Mouse (Mus musculus) gastrocnemius, adult 2 months (tissue): ENCODE results near the gene Nectin1. TPM values are rescaled to one million over a fixed set of nuclear protein-coding genes. Genes with fewer than 3 reads are reported as not detected.
A peak's percentile ranks its signal among the peaks of the same experiment; 100 is the strongest.

ENCODE experiments used
- DNase-seq: peaks from one replicate; pipeline ENCODE4 v3.0.0; 2022
- H3K27ac ChIP-seq: fragments of 200-600 bp; 2 replicates; pipeline ENCODE4 v1.8.1; 2022; ENCODE audit warnings: mild to moderate bottlenecking
- H3K4me3 ChIP-seq: fragments of 200-600 bp; 2 replicates; pipeline ENCODE4 v1.8.1; 2022; ENCODE audit warnings: mild to moderate bottlenecking, moderate library complexity
- CTCF ChIP-seq: fragments of 200-600 bp; IDR thresholded peaks from 2 replicates; pipeline ENCODE4 v1.8.1; 2022; ENCODE audit warnings: antibody characterized with exemption, mild to moderate bottlenecking, moderate library complexity
- intact Hi-C: fragments of 180-260 bp; cut with DNase I; formaldehyde crosslinking; loops from one replicate; pipeline ENCODE4 v1.15.1; 2025
- total RNA-seq, 2 experiments: library from RNA; stranded (reverse); gene quantifications; 2 replicates each; pipeline ENCODE4 v1.2.3; 2021

Nectin1 gene
- total RNA-seq, 2 experiments from 2014 or later = 1.2 to 2.9 TPM

DNA sequence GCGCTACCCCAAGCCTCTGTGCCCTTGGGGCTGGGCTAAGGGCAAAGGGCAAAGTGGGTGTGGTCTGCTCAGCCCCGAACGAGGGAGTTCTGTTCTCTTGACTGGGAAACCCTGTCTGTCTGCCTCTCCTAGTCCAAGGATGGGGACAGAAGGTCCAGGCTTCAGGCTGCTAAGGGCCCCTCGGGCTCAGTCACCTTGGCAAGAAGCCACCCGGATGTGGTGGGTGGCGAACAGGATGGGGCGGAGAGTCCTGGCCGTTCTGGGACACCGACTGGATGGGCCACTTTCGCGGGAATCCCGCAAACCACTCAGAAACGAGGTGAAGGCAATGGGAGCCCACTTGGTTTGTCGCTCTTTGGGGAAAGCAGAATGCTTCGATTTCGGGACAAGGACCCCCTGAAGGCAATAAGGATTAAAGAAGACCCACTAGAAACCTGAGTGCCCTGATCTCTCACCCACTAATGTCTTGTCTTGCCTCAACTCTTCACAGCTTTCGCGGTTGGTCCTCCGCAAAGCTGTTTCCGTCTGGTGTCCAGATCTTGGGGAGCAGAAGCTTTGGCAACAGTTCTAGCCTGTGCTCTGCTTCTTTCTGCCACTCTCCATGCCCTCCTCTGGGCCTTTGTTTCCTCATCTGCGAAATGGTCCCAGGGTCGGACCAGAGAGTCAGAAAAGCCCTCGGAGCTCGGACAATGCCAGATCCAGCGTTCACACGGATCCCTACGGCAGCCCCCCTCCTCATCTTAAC, 710 bp upstream of the Nectin1 start:
- no peak for TF ChIP-seq CTCF
- peak overlapping the region; percentile 71 for H3K4me3 ChIP-seq
- intact Hi-C loops = loop anchor here (2.0 to 5.0 kb wide), 3 partner anchors 60 to 229 kb away; no protein-coding TSS in a partner anchor

DNA sequence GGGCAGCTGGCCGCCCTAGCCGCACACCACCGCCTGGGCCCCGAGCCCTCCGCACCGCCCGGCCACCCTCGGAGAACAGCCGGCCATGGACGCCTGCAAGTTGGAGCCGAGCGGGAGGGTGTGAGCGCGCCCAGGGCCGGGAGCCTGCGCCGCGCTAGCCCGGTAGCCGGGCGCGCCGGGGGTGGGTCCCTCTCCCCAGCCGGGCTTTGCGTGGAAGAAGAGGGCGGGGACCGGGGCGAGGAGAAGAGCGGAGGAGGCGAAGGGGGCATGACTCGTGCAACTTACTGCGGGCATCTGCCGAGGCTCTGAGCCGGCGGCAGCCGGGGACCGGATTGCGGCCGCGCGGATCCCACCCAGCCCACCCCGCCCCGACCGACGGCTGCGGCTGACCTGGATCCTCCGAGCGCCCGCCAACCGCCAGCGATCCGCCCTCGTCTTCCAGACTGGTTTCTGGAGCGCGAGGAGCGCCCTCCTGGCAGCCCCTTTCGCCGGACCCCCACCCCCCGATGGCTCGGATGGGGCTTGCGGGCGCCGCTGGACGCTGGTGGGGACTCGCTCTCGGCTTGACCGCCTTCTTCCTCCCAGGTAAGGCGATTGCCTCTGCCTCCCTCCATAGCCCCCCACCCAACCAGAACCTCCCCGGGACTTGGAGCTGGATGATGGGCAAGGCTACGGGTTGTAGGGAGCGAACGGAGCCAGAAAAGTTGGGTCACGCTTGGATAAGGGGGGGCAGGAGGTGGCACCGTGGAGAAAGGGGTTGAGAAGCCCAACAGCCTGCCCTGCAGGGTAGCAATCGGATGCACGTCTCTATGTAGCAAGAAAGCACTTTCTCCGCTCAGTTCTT, 576 bp downstream of the Nectin1 start:
- DNase-seq = peak; percentile 36
- peak overlapping the region; percentile 71 for H3K4me3 ChIP-seq
- H3K27ac ChIP-seq = peak overlapping the region; percentile 84
- TF ChIP-seq CTCF = no peak
- intact Hi-C loops = loop anchor here (1.0 to 5.0 kb wide), 3 partner anchors 83 to 228 kb away; no protein-coding TSS in a partner anchor

More for the DNA sequence above, 710 bp upstream of the Nectin1 start:
- peak; percentile 84 for DNase-seq
- peak overlapping the region; percentile 84 for H3K27ac ChIP-seq

DNA sequence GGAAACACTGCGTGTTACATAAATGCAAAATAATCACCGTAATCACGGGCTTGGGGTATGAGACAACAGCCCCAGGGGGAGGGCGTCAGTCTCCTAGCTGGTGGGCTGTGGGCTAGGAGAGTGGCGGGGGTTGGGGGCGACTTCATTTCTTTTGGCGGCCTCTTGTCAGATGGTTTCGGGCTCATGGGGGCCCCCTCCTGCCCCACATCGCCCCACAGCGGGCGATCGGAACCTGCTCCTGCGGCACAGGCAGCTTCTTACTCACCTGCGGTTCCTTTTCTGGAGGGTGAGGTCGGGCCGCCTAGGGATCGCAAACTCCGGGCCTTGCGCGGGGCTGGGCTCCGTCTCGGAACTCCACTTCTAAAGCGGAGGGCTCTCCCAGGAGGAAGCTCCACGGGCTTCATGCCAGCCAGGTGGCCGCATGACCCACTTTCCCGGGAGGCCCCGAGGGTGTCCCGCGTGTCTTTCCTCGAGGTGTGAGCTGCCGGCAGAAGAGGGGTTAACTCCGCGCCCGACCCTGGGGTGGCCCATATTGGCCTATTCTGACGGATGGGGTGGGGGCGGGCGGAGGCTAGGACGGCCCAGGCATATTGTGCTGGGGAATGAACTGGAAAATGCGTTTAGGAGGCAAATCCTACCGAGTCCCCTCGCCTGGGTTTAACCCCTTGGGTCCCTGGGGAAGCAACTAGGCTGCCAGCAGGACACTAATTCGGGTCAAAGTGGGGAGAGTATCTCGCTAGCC, 1.4 kb downstream of the Nectin1 start:
- peak; percentile 30; the same call in 1 of the 2 replicates for TF ChIP-seq CTCF
- DNase-seq = peak; percentile 50
- peak overlapping the region; percentile 71 for H3K4me3 ChIP-seq
- intact Hi-C loops = loop anchor here (5.0 kb wide), 2 partner anchors 42 to 408 kb away; no protein-coding TSS in a partner anchor
- H3K27ac ChIP-seq = peak overlapping the region; percentile 84

DNA sequence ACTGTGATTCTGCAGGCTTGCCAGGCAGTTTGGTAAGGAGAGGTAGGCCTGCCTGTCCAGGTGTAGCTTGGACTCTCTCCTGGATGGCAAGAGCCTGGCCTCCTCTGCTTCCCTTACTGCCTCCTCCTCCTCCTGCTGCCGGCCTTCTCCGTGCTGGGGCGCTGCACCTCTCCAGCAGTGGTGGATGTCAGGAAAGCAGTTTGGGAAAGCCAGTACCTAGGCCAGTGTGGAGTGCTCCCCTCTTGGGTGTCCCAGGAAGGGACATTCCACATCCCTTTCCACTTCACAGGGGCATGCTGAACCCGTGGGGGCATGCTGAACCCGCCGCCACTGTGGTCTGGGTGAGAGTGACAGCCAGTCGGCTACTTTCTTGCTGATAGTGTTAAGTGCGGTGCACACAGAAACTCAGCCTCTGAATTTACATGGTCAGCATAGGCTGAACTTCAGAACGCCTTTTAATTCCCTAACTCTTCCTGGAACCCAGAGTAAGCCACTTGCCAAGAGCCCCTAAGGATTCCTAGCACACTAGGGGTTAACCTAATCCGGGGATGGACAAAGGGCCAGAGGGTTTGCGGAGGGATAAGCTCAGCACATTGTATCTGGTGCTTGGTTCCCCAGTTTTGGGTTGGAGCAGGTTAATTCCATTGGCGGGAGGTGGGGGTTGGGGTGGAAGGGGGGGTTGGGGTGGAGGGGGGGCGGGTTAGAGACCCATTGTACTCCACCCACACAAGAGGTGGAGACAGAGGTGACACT, 2.3 kb downstream of the Nectin1 start:
- peak overlapping the region; percentile 71 for H3K4me3 ChIP-seq
- intact Hi-C loops = loop anchor here (5.0 kb wide), 2 partner anchors 41 to 409 kb away; no protein-coding TSS in a partner anchor
- no peak for TF ChIP-seq CTCF

DNA sequence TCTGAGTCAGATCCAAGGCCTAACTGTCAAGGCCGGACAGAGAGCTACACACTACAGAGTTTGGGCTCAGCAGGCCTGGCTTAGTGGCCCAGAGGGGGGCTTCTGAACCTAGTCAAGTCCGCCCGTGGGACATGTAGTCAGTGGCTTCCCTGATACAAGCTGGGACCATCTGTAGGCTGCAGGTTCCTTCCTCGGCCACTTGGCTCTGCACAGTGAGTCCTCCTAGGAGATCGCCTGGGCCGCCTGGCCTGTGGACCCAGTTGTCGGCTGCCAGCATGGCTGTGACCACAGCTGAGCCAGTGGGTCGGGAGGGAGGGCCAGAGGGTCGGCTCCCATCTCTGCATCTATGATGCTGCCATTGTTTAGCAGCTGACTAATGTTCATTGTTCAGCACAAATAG, 3.9 kb downstream of the Nectin1 start:
- TF ChIP-seq CTCF = no peak
- intact Hi-C loops = loop anchor here (5.0 kb wide), 2 partner anchors 40 to 410 kb away; no protein-coding TSS in a partner anchor
- Histone ChIP-seq H3K4me3 (no peak overlapping the region), H3K27ac (no peak overlapping the region)
- no peak for DNase-seq

More for the DNA sequence above, 2.3 kb downstream of the Nectin1 start:
- no peak overlapping the region for H3K27ac ChIP-seq
- no peak for DNase-seq

DNA sequence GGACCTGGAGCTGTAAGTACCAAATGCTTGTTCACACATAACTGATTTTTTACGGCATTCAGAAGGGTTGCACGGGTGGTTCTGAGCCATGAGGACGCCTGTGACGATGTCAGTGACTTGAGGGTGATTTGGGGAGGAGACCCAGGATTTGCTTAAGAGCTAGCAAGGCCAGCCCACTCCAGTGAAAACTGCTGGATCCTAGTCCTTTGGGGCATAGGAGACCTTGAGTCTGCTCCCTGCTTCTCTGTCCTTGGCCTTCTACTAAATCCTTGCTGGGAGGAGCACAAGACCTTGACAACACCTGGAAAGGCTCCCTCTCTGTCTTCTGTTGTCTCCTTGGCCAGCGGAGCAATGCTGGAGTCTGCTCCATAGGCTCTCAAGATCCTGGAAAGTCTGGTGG, 4.7 kb downstream of the Nectin1 start:
- no peak overlapping the region for H3K27ac ChIP-seq
- no peak for DNase-seq
- H3K4me3 ChIP-seq = no peak overlapping the region
- intact Hi-C loops = loop anchor here (5.0 kb wide), 2 partner anchors 39 to 411 kb away; no protein-coding TSS in a partner anchor
- TF ChIP-seq CTCF = no peak

DNA sequence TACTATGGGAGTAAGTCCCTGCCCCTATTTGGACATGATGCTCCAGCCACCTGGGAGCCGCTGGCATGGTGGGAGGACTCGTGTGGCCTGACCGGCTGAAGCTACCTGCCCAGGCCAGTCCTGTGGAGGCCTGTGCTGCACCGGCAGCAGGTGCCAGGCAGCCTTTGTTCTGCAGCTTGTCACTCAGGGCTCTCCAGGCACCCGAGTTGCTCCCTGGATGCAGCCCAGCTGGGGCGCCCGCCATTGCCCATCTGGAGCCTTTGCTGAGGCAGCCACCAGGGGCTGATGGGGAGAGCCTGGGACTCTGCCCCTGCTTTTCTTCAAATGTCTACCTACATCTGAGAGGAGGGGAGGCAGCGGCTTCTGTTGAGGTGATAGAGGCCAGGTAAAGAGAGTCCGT, 6.3 kb downstream of the Nectin1 start:
- TF ChIP-seq CTCF = no peak
- no peak overlapping the region for H3K27ac ChIP-seq
- H3K4me3 ChIP-seq = no peak overlapping the region
- DNase-seq = no peak
- intact Hi-C loops = no loop called here

DNA sequence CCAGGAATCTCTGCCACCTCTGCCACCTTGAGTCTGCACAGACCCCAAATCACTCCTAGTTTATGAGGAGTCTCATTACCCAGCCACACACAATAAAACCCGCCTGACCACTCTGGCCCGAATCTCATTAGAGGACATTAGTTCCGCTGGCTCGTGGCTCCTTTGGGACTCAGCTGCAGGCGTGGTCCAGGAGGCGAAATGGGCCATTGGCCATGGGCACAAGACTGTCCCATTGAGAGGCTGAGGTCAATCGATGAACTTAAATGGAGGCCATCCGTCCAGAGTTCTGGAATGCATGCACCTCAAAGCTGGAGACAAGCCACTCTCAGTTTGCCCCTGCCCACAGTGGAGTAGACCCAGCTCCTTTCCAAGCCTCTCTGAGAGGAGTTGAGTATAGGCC, 7.3 kb downstream of the Nectin1 start:
- intact Hi-C loops = no loop called here
- no peak for DNase-seq
- no peak for TF ChIP-seq CTCF
- no peak overlapping the region for H3K27ac ChIP-seq
- H3K4me3 ChIP-seq = no peak overlapping the region

DNA sequence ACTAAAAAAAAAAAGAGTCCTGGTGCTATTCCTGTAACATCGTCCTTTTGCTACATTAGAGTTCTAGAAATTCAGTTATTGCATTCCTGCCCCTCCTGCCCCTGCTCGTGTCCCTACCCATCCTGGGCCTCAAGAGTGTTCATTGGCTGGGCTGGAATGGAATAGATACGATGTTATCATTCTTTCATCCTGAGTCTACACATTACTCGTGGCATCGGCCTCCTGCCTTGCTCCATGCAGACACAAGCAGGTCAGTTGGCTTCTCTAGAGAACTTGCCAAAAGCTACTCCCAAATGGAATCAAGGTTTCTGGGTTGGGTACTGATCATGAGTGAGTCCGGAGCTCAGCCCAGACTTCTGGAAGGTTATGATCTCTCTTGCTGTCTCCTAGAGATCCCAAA, 9.7 kb downstream of the Nectin1 start:
- no peak for DNase-seq
- TF ChIP-seq CTCF = no peak
- H3K4me3 ChIP-seq = no peak overlapping the region
- H3K27ac ChIP-seq = no peak overlapping the region
- intact Hi-C loops = no loop called here

DNA sequence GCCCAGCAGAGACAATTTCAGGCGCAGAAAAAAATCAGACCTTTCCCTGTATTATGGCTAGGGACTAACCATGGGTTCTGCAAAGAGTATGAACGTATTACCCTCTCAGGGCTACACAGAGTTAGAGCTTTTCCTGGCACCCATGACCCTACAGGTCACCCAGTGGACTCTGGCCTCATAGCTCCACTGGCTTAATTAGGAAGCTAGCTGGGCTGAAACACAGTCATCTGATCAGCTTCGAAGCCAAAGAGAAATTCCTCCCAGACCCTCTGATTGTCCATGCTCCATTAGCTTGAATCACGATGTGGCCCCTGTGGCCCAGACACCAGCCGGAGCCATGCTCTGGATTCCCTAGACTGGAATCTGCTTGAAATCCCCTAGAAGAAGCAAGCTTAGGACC, 10.3 kb downstream of the Nectin1 start:
- TF ChIP-seq CTCF = no peak
- DNase-seq = no peak
- intact Hi-C loops = no loop called here
- Histone ChIP-seq H3K4me3 (no peak overlapping the region), H3K27ac (no peak overlapping the region)

DNA sequence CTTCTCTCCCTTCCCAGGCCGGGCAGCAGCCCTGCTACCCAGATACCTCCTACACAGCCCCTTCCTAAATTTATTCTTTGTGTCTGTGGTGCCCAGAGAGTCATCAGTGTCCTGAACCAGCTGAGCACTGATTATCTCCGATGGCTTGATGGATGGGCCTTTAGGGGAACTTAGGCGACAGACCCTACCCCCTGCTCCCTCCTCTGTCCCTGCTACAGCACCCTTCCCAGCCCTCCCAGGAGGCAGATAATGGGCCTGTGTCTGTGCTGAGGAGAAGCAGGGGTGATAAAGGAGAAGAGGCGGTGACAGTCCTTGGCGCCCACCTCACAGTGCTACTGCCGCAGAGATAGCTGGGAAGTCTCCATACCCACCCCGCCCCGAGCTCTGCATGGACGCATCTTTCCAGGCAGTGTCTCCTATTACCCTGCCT, 11.0 kb downstream of the Nectin1 start:
- Histone ChIP-seq H3K4me3 (no peak overlapping the region), H3K27ac (no peak overlapping the region)
- TF ChIP-seq CTCF = no peak
- intact Hi-C loops = no loop called here
- DNase-seq = no peak
